Mouse (Mus musculus) spleen, postnatal 36 days (tissue): ENCODE measurements around the gene Jarid2.

Source experiments
- DNase-seq, 2 experiments: peaks; one replicate each; pipeline ENCODE4 v3.0.0; 2022; ENCODE audit warnings: low spot score in 2 of 2, mixed read lengths in 1 of 2

The Jarid2 gene

DNA sequence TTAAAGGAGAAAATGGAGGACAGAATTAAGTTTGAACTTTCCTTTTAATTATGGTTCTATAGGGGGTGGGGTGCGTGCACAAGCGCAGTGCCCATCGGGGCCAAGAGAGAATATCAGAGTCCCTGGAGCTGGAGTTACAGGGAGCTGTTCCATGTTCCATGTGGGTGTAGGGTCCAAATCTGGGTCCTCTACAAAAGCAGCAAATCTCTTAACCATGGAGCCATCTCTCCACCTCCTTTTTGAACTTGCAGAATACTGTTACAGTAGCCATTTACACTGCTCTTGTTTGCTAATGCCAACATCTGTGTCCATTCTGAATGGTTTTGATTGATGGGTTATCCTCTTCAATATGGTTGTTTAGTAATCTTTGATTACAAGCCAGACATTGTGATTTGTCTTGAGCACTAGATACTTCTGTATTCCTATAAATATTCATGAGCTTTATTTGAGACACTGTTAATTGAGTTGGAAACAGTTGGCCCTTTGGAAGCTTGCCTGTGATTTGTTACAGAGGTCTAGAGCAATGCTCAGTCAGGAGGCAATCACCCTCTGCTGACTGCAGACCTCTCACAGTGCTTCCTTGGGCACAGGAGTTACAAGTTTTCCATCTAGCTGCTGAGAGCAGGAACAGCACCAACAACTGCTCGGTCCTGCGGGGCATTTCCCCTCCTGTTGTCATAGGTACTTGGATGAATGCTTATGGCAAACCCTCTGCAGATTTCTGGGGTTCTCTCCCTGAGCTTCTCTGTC, 231.4 kb downstream of the Jarid2 start:
- no peak for DNase-seq
